Mouse (Mus musculus) E14TG2a.4 (cell line): ENCODE results near the gene Gm28635.

ENCODE experiments used
- H3K27me3 ChIP-seq: 2 replicates; pipeline ENCODE4 v1.6.1; 2014; ENCODE audit warnings: low read length, control low read depth; ENCODE audit not compliant: insufficient read depth
- H3K36me3 ChIP-seq: 2 replicates; pipeline ENCODE4 v1.6.1; 2014; ENCODE audit warnings: low read length, control low read depth; ENCODE audit not compliant: insufficient read depth
- H3K4me1 ChIP-seq: replicated peaks from 2 replicates; pipeline ENCODE4 v1.6.1; 2014; ENCODE audit warnings: low read depth, low read length, control low read depth
- H3K4me3 ChIP-seq: replicated peaks from 2 replicates; pipeline ENCODE4 v1.5.1; 2014; ENCODE audit warnings: mild to moderate bottlenecking, low read length
- H3K9me3 ChIP-seq: 2 replicates; pipeline ENCODE4 v1.6.1; 2014; ENCODE audit warnings: low read length, control low read depth
- CTCF ChIP-seq: conservative IDR thresholded peaks from 2 replicates; pipeline ENCODE4 v1.5.1; 2014; ENCODE audit warnings: low read length
- NANOG ChIP-seq: IDR thresholded peaks from 2 replicates; pipeline ENCODE4 v1.6.1; 2014; ENCODE audit warnings: borderline replicate concordance, low read length, mixed read lengths
- POU5F1 ChIP-seq: IDR thresholded peaks from 2 replicates; pipeline ENCODE4 v1.6.1; 2014; ENCODE audit warnings: low read length, borderline replicate concordance

Gm28635 gene

GRCm38 (mm10) chr2:84592801-84593200, 85.0 kb downstream of the Gm28635 start:
- Histone ChIP-seq H3K4me1 (no peaks in the 10 kb centered on the region), H3K36me3 (peaks cover 46% of the 10 kb centered on the region), H3K27me3 (no peaks in the 10 kb centered on the region), H3K9me3 (peaks cover 29% of the 10 kb centered on the region), H3K4me3 (no peak overlapping the region)
- TF ChIP-seq CTCF: no peak

GRCm38 (mm10) chr2:84585700-84586099, 92.1 kb downstream of the Gm28635 start:
- TF ChIP-seq CTCF (no peak), POU5F1 (peak; percentile 57; the same call in 1 of the 2 replicates)
- Histone ChIP-seq H3K9me3 (peaks cover 48% of the 10 kb centered on the region), H3K4me3 (no peak overlapping the region), H3K4me1 (peaks cover 15% of the 10 kb centered on the region), H3K27me3 (no peaks in the 10 kb centered on the region), H3K36me3 (peaks cover 17% of the 10 kb centered on the region)

DNA sequence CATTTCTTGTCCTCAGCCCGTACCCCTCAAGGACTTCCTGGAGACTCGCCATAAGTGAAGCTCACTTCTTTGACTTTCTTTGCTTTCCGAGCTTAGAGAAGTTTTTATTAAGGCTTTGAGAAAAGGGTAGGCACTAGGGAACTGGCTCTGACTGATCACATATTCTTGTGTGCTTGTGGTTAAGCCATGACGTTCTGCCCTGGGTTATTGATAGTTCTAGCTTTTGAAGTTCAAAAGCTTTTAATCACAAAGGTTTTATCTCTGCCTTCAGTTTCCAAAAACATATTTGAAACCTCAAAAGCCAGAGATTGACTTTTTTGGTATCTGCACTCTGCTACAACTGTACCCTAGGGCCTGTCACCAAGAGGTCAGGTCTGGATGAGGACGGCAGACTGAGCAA, 95.6 kb downstream of the Gm28635 start:
- no peak overlapping the region for H3K4me3 ChIP-seq
- H3K4me1 ChIP-seq: peaks cover 15% of the 10 kb centered on the region
- no peak for TF ChIP-seq CTCF
- no peak for TF ChIP-seq POU5F1
- TF ChIP-seq NANOG: no peak
- peaks cover 47% of the 10 kb centered on the region for H3K9me3 ChIP-seq
- peaks cover 16% of the 10 kb centered on the region; the same call in 1 of the 2 replicates for H3K36me3 ChIP-seq
- no peaks in the 10 kb centered on the region for H3K27me3 ChIP-seq

GRCm38 (mm10) chr2:84581208-84581607, 96.6 kb downstream of the Gm28635 start:
- TF ChIP-seq POU5F1: no peak
- TF ChIP-seq CTCF: peak; percentile 61
- no peak for TF ChIP-seq NANOG

GRCm38 (mm10) chr2:84579311-84579710, 98.5 kb downstream of the Gm28635 start:
- no peak for TF ChIP-seq POU5F1
- peaks cover 63% of the 10 kb centered on the region for H3K9me3 ChIP-seq
- H3K4me3 ChIP-seq: no peak overlapping the region
- peaks cover 16% of the 10 kb centered on the region; the same call in 1 of the 2 replicates for H3K36me3 ChIP-seq
- no peaks in the 10 kb centered on the region for H3K4me1 ChIP-seq
- H3K27me3 ChIP-seq: no peaks in the 10 kb centered on the region

More at GRCm38 (mm10) chr2:84581208-84581607, 96.6 kb downstream of the Gm28635 start:
- Histone ChIP-seq H3K27me3 (no peaks in the 10 kb centered on the region), H3K36me3 (peaks cover 16% of the 10 kb centered on the region; the same call in 1 of the 2 replicates), H3K4me1 (peaks cover 11% of the 10 kb centered on the region), H3K9me3 (peaks cover 50% of the 10 kb centered on the region), H3K4me3 (no peak overlapping the region)

DNA sequence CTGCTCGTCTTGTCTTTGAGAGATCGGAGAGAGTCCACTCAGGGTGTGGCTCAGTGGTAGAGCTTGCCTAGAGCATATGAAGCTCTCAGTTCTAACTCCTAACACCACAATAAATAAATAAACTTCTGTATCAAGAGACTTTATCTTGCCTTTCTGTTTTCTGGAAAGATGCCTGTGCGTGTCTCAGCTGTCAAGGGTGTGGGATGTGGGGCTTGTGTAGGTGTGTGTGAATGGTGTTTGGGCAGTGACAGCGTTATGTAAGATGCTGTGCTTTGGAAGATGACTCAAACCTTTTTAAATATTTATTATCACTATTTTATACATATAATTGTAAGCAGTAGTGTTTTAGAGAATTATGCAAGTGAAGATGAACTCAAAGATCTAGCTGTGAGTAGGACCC, 103.7 kb downstream of the Gm28635 start:
- no peak for TF ChIP-seq POU5F1
- TF ChIP-seq NANOG: no peak
- TF ChIP-seq CTCF: no peak
- Histone ChIP-seq H3K4me1 (no peaks in the 10 kb centered on the region), H3K36me3 (peaks cover 10% of the 10 kb centered on the region; the same call in 1 of the 2 replicates), H3K4me3 (no peak overlapping the region), H3K9me3 (peaks cover 68% of the 10 kb centered on the region), H3K27me3 (no peaks in the 10 kb centered on the region)

GRCm38 (mm10) chr2:84556888-84557514, 120.8 kb downstream of the Gm28635 start:
- no peak for TF ChIP-seq CTCF
- no peak for TF ChIP-seq NANOG
- TF ChIP-seq POU5F1: no peak
- Histone ChIP-seq H3K4me3 (no peak overlapping the region), H3K36me3 (no peaks in the 10 kb centered on the region), H3K27me3 (no peaks in the 10 kb centered on the region), H3K4me1 (peaks cover 11% of the 10 kb centered on the region), H3K9me3 (peaks cover 7% of the 10 kb centered on the region)
